Mouse (Mus musculus): Measurements from ENCODE around the gene Olfr31.
A peak's percentile ranks its signal among the peaks of the same experiment; 100 is the strongest.

Gene Olfr31

GRCm38 (mm10) chr14:14322528-14322927 is at the start of gene Olfr31:
Olfr31 (plus strand) TSS chr14:14322828.
- DNase-seq (ENCODE audit: low spot score): no peak

- DNase-seq (ENCODE audit: low spot score): no peak
Observed at GRCm38 (mm10) chr14:14294426-14294825, 28.2 kb upstream of the Olfr31 start.

GRCm38 (mm10) chr14:14308938-14309337 is 13.7 kb upstream of the Olfr31 start:
- no peak for DNase-seq (ENCODE audit: low spot score)

GRCm38 (mm10) chr14:14309416-14309815 is 13.2 kb upstream of the Olfr31 start:
- no peak for DNase-seq (ENCODE audit: low spot score)

- peak; percentile 56 for DNase-seq (ENCODE audit: low spot score)
Observed at GRCm38 (mm10) chr14:14345113-14345871, 22.7 kb downstream of the Olfr31 start.

- DNase-seq (ENCODE audit: low spot score): no peak
Observed at GRCm38 (mm10) chr14:14345948-14346812, 23.6 kb downstream of the Olfr31 start, which contains the start of gene Il3ra. Il3ra (plus strand) TSS chr14:14346275.

GRCm38 (mm10) chr14:14346813-14347100 is 24.1 kb downstream of the Olfr31 start:
- no peak for DNase-seq (ENCODE audit: low spot score)

- no peak for DNase-seq (ENCODE audit: low spot score)
Observed at GRCm38 (mm10) chr14:14347151-14347835, 24.7 kb downstream of the Olfr31 start.

GRCm38 (mm10) chr14:14347836-14348621 is 25.4 kb downstream of the Olfr31 start:
- DNase-seq (ENCODE audit: low spot score): no peak

GRCm38 (mm10) chr14:14348674-14349401 is 26.2 kb downstream of the Olfr31 start:
- DNase-seq (ENCODE audit: low spot score): no peak

GRCm38 (mm10) chr14:14349485-14350262 is 27.0 kb downstream of the Olfr31 start:
- no peak for DNase-seq (ENCODE audit: low spot score)

- no peak for DNase-seq (ENCODE audit: low spot score)
Observed at GRCm38 (mm10) chr14:14350263-14351147, 27.9 kb downstream of the Olfr31 start.

GRCm38 (mm10) chr14:14351148-14351455 is 28.5 kb downstream of the Olfr31 start:
- DNase-seq (ENCODE audit: low spot score): no peak

- no peak for DNase-seq (ENCODE audit: low spot score)
Observed at GRCm38 (mm10) chr14:14351721-14352590, 29.3 kb downstream of the Olfr31 start.

- DNase-seq (ENCODE audit: low spot score): no peak
Observed at GRCm38 (mm10) chr14:14352606-14353005, 30.0 kb downstream of the Olfr31 start.

GRCm38 (mm10) chr14:14353081-14353732 is 30.6 kb downstream of the Olfr31 start:
- DNase-seq (ENCODE audit: low spot score): no peak

GRCm38 (mm10) chr14:14353740-14354510 is 31.3 kb downstream of the Olfr31 start:
- no peak for DNase-seq (ENCODE audit: low spot score)

Measured in layer of hippocampus, adult 9-10 months (tissue).